Mouse (Mus musculus) right cerebral cortex, postnatal 10 days (tissue): ENCODE data around the gene Scarf1.
A peak's percentile ranks its signal among the peaks of the same experiment; 100 is the strongest.

ENCODE experiments used
- DNase-seq, 2 experiments: peaks; one replicate each; pipeline ENCODE4 v3.0.0; 2021; ENCODE audit warnings: low spot score in 2 of 2

The Scarf1 gene

GRCm38 (mm10) chr11:75513336-75513735, at the start of gene Scarf1:
Gene Scarf1 (plus strand): TSS chr11:75513540.
- DNase-seq = no peak

GRCm38 (mm10) chr11:75463624-75464023, 49.7 kb upstream of the Scarf1 start:
- no peak for DNase-seq

- DNase-seq = no peak
Measured at GRCm38 (mm10) chr11:75464417-75464816, 48.9 kb upstream of the Scarf1 start.

GRCm38 (mm10) chr11:75465051-75465450, 48.3 kb upstream of the Scarf1 start:
- no peak for DNase-seq

GRCm38 (mm10) chr11:75466731-75467505, 46.4 kb upstream of the Scarf1 start:
- DNase-seq = no peak

GRCm38 (mm10) chr11:75467512-75468215, 45.7 kb upstream of the Scarf1 start:
- DNase-seq = peak in 1 of 2 experiments; percentile 59

- no peak for DNase-seq
Measured at GRCm38 (mm10) chr11:75468410-75468809, 44.9 kb upstream of the Scarf1 start.

- no peak for DNase-seq
Measured at GRCm38 (mm10) chr11:75469261-75469660, 44.1 kb upstream of the Scarf1 start.

GRCm38 (mm10) chr11:75470675-75471074, 42.7 kb upstream of the Scarf1 start:
- no peak for DNase-seq

GRCm38 (mm10) chr11:75472469-75473081, 40.8 kb upstream of the Scarf1 start:
- no peak for DNase-seq

GRCm38 (mm10) chr11:75473376-75473775, 40.0 kb upstream of the Scarf1 start:
- DNase-seq = no peak

GRCm38 (mm10) chr11:75486192-75486591, 27.1 kb upstream of the Scarf1 start:
- no peak for DNase-seq

- peak; percentile 98 for DNase-seq
Measured at GRCm38 (mm10) chr11:75486601-75487285, 26.6 kb upstream of the Scarf1 start, which contains the start of gene Prpf8. Gene Prpf8 (plus strand): TSS chr11:75486816.

- DNase-seq = no peak
Measured at GRCm38 (mm10) chr11:75487496-75487895, 25.8 kb upstream of the Scarf1 start.

- DNase-seq = no peak
Measured at GRCm38 (mm10) chr11:75494296-75495049, 18.9 kb upstream of the Scarf1 start.

- no peak for DNase-seq
Measured at GRCm38 (mm10) chr11:75498126-75498525, 15.2 kb upstream of the Scarf1 start.

GRCm38 (mm10) chr11:75508162-75508561, 5.2 kb upstream of the Scarf1 start:
- no peak for DNase-seq

GRCm38 (mm10) chr11:75508904-75509303, 4.4 kb upstream of the Scarf1 start:
- DNase-seq = no peak

GRCm38 (mm10) chr11:75509741-75510626, 3.4 kb upstream of the Scarf1 start, which contains the start of gene Rilp:
Gene Rilp (plus strand): TSS chr11:75510094.
- peak; percentile 77 to 78 for DNase-seq

- peak; percentile 93 to 94 for DNase-seq
Measured at GRCm38 (mm10) chr11:75510627-75510993, 2.7 kb upstream of the Scarf1 start.
